Mouse (Mus musculus) ES-E14 (cell line): ENCODE measurements at regions not wholly inside any gene's neighbourhood (a gene's known extent, or its start where the extent isn't known, plus 50 kb on each side); places are given as distances from the start of the nearest gene placed in this dataset.

Experiments used
- DNase-seq: peaks from one replicate; pipeline ENCODE4 v3.0.0-alpha.2; 2013; ENCODE audit warnings: low read depth, low spot score
- H3K27ac ChIP-seq: 2 replicates; pipeline ENCODE4 v1.5.1; 2012; ENCODE audit warnings: low read depth, mild to moderate bottlenecking, low read length, moderate library complexity, mixed read lengths; ENCODE audit not compliant: poor library complexity, insufficient read depth, severe bottlenecking
- H3K36me3 ChIP-seq: 2 replicates; pipeline ENCODE4 v1.6.1; 2012; ENCODE audit warnings: mild to moderate bottlenecking, low read length, moderate library complexity, mixed read lengths; ENCODE audit not compliant: control insufficient read depth, poor library complexity, insufficient read depth, severe bottlenecking
- H3K4me1 ChIP-seq, 2 experiments: fragments of 150-350 bp in 1 of 2; sonication (generic) in 1 of 2; 2 replicates each; pipeline ENCODE4 v1.6.1; 2012; ENCODE audit warnings: low read length in 2 of 2, mild to moderate bottlenecking in 1 of 2, mixed read lengths in 1 of 2; ENCODE audit not compliant: control insufficient read depth in 2 of 2, insufficient read depth in 2 of 2, poor library complexity in 1 of 2
- H3K4me3 ChIP-seq, 2 experiments: fragments of 150-350 bp in 1 of 2; sonication (generic) in 1 of 2; 2 replicates each; pipeline ENCODE4 v1.5.1; 2012; ENCODE audit warnings: low read length in 2 of 2, low read depth in 1 of 2, mild to moderate bottlenecking in 1 of 2, mixed read lengths in 1 of 2; ENCODE audit not compliant: insufficient read depth in 1 of 2, poor library complexity in 1 of 2, severe bottlenecking in 1 of 2
- H3K9ac ChIP-seq: 2 replicates; pipeline ENCODE4 v1.6.1; 2012; ENCODE audit warnings: low read depth, mild to moderate bottlenecking, low read length, mixed read lengths; ENCODE audit not compliant: poor library complexity, insufficient read depth, severe bottlenecking
- H3K9me3 ChIP-seq: fragments of 150-350 bp; sonication (generic); 2 replicates; pipeline ENCODE4 v1.6.1; 2012; ENCODE audit warnings: low read depth, mild to moderate bottlenecking, low read length; ENCODE audit not compliant: control insufficient read depth, insufficient read depth
- CHD2 ChIP-seq: IDR thresholded peaks from 2 replicates; pipeline ENCODE4 v1.6.1; 2014; ENCODE audit warnings: mild to moderate bottlenecking, low read depth, low read length, inconsistent platforms
- HCFC1 ChIP-seq: IDR thresholded peaks from 2 replicates; pipeline ENCODE4 v1.6.1; 2012; ENCODE audit warnings: low read length, inconsistent platforms, borderline replicate concordance; ENCODE audit not compliant: insufficient read depth
- MAFK ChIP-seq: IDR thresholded peaks from 2 replicates; pipeline ENCODE4 v1.6.1; 2014; ENCODE audit warnings: mild to moderate bottlenecking, low read depth, low read length, inconsistent platforms; ENCODE audit not compliant: insufficient read depth
- ZC3H11A ChIP-seq: IDR thresholded peaks from 2 replicates; pipeline ENCODE4 v1.6.1; 2012; ENCODE audit warnings: low read depth, mild to moderate bottlenecking, inconsistent platforms, low read length, borderline replicate concordance
- ZNF384 ChIP-seq: IDR thresholded peaks from 2 replicates; pipeline ENCODE4 v1.6.1; 2012; ENCODE audit warnings: low read depth, low read length, inconsistent platforms
- in situ Hi-C, 2 experiments: fragments of 600-800 bp; cut with MboI; formaldehyde crosslinking; loops; one replicate each; pipeline ENCODE4 v1.15.1; 2025; ENCODE audit warnings: low sequenced_read_pairs in 2 of 2, inconsistent platforms in 1 of 2; ENCODE audit not compliant: unreplicated experiment in 2 of 2

GRCm38 (mm10) chr2:169445877-169446276 lies 141.7 kb downstream of the Gm11011 start:
- TF ChIP-seq ZC3H11A (no peak), CHD2 (no peak), MAFK (no peak), ZNF384 (no peak), HCFC1 (no peak)
- Histone ChIP-seq H3K4me3 (no peak overlapping the region), H3K27ac (no peak overlapping the region), H3K9ac (no peak overlapping the region), H3K9me3 (no peaks in the 10 kb centered on the region), H3K4me1 (no peaks in the 10 kb centered on the region), H3K36me3 (no peaks in the 10 kb centered on the region)
- in situ Hi-C loops = no loop called here
- no peak for DNase-seq

- DNase-seq = no peak
- Histone ChIP-seq H3K9ac (no peak overlapping the region), H3K9me3 (no peaks in the 10 kb centered on the region), H3K36me3 (no peaks in the 10 kb centered on the region), H3K27ac (no peak overlapping the region), H3K4me3 (no peak overlapping the region), H3K4me1 (no peaks in the 10 kb centered on the region)
- TF ChIP-seq CHD2 = no peak
- no peak for TF ChIP-seq MAFK
- no peak for TF ChIP-seq HCFC1
- TF ChIP-seq ZC3H11A = no peak
- TF ChIP-seq ZNF384 = no peak
- in situ Hi-C loops = no loop called here
Observed at GRCm38 (mm10) chr2:169445371-169445770, 142.2 kb downstream of the Gm11011 start.

DNA sequence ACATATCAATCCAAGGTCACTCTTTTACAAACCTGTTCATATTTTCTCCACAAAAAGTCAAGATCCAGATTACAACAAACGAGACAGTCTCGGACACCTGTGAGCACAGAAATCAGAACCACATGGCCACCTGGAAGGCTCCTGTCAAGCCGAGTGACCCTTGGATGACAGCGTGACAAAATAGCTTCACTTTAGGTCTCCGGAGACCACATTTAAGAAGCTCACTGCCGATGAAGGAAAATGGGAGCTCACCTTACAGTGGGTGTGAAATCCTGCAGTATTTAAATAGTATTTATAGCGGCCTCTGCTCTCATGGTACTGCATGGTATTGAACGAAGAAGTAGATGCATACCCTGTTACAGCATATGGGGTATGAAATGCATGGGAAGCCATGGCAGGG lies 144.3 kb downstream of the Gm11011 start:
- no peak for DNase-seq
- no peak overlapping the region for H3K27ac ChIP-seq
- no peak overlapping the region for H3K9ac ChIP-seq
- no peak overlapping the region for H3K4me3 ChIP-seq
- in situ Hi-C loops = no loop called here
- H3K9me3 ChIP-seq = no peaks in the 10 kb centered on the region
- no peaks in the 10 kb centered on the region for H3K4me1 ChIP-seq
- TF ChIP-seq ZC3H11A (no peak), CHD2 (no peak), MAFK (no peak), ZNF384 (no peak), HCFC1 (no peak)
- H3K36me3 ChIP-seq = no peaks in the 10 kb centered on the region

- in situ Hi-C loops = no loop called here
- no peak overlapping the region for H3K4me3 ChIP-seq
- no peaks in the 10 kb centered on the region for H3K36me3 ChIP-seq
- no peak overlapping the region for H3K9ac ChIP-seq
- DNase-seq = peak; percentile 24
- TF ChIP-seq ZC3H11A (no peak), CHD2 (no peak), ZNF384 (no peak), HCFC1 (no peak)
- H3K9me3 ChIP-seq = no peaks in the 10 kb centered on the region
- no peaks in the 10 kb centered on the region for H3K4me1 ChIP-seq
- no peak overlapping the region for H3K27ac ChIP-seq
Observed at GRCm38 (mm10) chr2:169431516-169431915, 156.0 kb downstream of the Gm11011 start.

DNA sequence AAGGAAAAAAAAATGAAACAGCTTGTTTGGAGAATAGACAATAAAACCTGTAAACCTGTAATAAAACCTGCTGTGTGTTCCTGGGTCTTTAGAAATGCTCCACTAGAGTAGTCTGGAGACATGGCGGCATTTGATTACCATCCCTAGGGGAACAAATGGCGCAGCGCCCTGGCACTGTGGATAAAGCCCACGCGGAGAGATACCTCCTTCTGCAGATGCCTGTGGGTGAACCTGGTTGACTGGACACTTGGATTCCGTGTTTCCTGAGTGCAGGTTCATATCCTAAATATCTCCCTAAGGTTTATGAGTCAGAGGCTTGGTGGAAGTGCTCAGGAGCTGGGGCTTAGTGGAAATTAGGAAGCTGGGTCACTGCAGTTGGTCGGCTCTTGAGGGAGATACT lies 158.1 kb downstream of the Gm11011 start:
- Histone ChIP-seq H3K9ac (no peak overlapping the region), H3K4me1 (no peaks in the 10 kb centered on the region), H3K4me3 (no peak overlapping the region), H3K36me3 (no peaks in the 10 kb centered on the region), H3K9me3 (no peaks in the 10 kb centered on the region), H3K27ac (no peak overlapping the region)
- TF ChIP-seq HCFC1 (no peak), ZNF384 (no peak), CHD2 (no peak), MAFK (no peak), ZC3H11A (no peak)
- DNase-seq = no peak
- in situ Hi-C loops = no loop called here
